Mouse (Mus musculus): ENCODE results near the gene Psmd3.

DNA sequence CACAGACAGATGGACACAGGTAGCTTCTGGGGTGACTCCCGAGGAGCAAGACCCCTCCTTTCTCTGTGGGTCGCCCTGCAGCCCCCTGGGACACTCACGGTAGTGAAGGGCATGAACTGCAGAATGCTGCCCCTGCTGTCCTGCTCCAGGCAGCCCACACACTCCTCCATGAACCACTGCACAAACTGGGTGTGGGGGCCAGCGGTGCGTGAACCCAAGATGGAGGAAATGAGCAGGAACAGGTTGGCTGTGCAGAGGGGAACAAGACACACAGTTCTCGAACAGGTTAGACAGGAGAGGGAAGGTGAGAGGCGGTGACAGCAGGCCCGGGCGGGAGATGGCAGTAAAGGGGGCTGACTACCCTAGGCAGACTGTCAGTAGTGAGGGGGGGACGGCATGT lies 22.7 kb downstream of the Psmd3 start:
- TF ChIP-seq FLI1 (IDR thresholded peaks at IDR 0.05; ENCODE audit: low read length) (no peak), GATA1 (IDR thresholded peaks at IDR 0.05; ENCODE audit: borderline replicate concordance, low read length) (no peak)
